In genomic region chr3:142394000-142394411, GRCm38 (mm10) we compare ENCODE assay signal across 8 mouse cellular contexts. TPM values are rescaled to one million over a fixed set of nuclear protein-coding genes. Genes with fewer than 3 reads are reported as not detected.
DNase-seq lines count a peak whose midpoint lies in the region; ATAC-seq lines count a peak whose summit lies in the region.

No protein-coding gene starts in this region.

- H3K4me3 ChIP-seq in embryonic facial prominence, embryonic 10.5 days, result peak overlapping the region; percentile 72
- peak overlapping the region; percentile 83 for H3K4me3 ChIP-seq in limb, embryonic 12.5 days (replicated peaks)
- H3K4me3 ChIP-seq in midbrain, embryonic 12.5 days, result no peak overlapping the region

- no peaks in the 10 kb centered on the region for H3K36me3 ChIP-seq in embryonic facial prominence, embryonic 10.5 days (replicated peaks)
- no peaks in the 10 kb centered on the region for H3K36me3 ChIP-seq in limb, embryonic 12.5 days
- no peaks in the 10 kb centered on the region for H3K36me3 ChIP-seq in midbrain, embryonic 12.5 days

- H3K27ac ChIP-seq in embryonic facial prominence, embryonic 10.5 days (replicated peaks), result no peak overlapping the region
- no peak overlapping the region for H3K27ac ChIP-seq in limb, embryonic 12.5 days
- no peak overlapping the region for H3K27ac ChIP-seq in midbrain, embryonic 12.5 days (replicated peaks)

- 58% methylated on average over 9 of the region's 9 CpGs for WGBS in embryonic facial prominence, embryonic 10.5 days
- 28% methylated on average over 9 of the region's 9 CpGs for WGBS in limb, embryonic 12.5 days
- 62% methylated on average over 9 of the region's 9 CpGs for WGBS in midbrain, embryonic 12.5 days

- peak overlapping the region; percentile 88 for H3K4me2 ChIP-seq in limb, embryonic 12.5 days
- peak overlapping the region; percentile 87; the same call in 1 of the 2 replicates for H3K4me2 ChIP-seq in midbrain, embryonic 12.5 days (replicated peaks)

- peaks cover 15% of the 10 kb centered on the region for H3K4me1 ChIP-seq in embryonic facial prominence, embryonic 10.5 days
- H3K4me1 ChIP-seq in limb, embryonic 12.5 days (replicated peaks), result peaks cover 19% of the 10 kb centered on the region; the same call in 1 of the 2 replicates
- H3K4me1 ChIP-seq in midbrain, embryonic 12.5 days, result peaks cover 11% of the 10 kb centered on the region; the same call in 1 of the 2 replicates

- peak; percentile 13 to 27; a peak in 2 of 4 replicates for ATAC-seq in hematopoietic stem cell, adult 5-6 weeks (replicated peaks in 1 of 2; ENCODE audit: insufficient read depth in 1 of 2, low FRiP score in 2 of 2, low TSS enrichment in 1 of 2, low read depth in 1 of 2, poor library complexity in 2 of 2, severe bottlenecking in 2 of 2)
- no peak for ATAC-seq in limb, embryonic 12.5 days (ENCODE audit: insufficient number of reproducible peaks, insufficient read depth, low FRiP score, low TSS enrichment, low read depth)
- ATAC-seq in midbrain, embryonic 12.5 days (ENCODE audit: low FRiP score, low read depth), result no peak

- H3K9ac ChIP-seq in limb, embryonic 12.5 days (replicated peaks), result no peak overlapping the region
- H3K9ac ChIP-seq in midbrain, embryonic 12.5 days (replicated peaks), result no peak overlapping the region

- no peaks in the 10 kb centered on the region for H3K9me3 ChIP-seq in embryonic facial prominence, embryonic 10.5 days
- H3K9me3 ChIP-seq in limb, embryonic 12.5 days, result no peaks in the 10 kb centered on the region
- H3K9me3 ChIP-seq in midbrain, embryonic 12.5 days, result no peaks in the 10 kb centered on the region

- peak; percentile 14 for DNase-seq in CD4-positive helper T cell, adult 2 months (ENCODE audit: low read depth, low spot score)
- DNase-seq in embryonic facial prominence, embryonic 10.5 days (ENCODE audit: low spot score), result no peak
- DNase-seq in ovary, postnatal 36 days (ENCODE audit: low spot score), result no peak
- no peak for DNase-seq in urinary bladder, adult 18-20 months (ENCODE audit: low spot score in 2 of 2)
- DNase-seq in c-Kit-positive CD71-positive TER-119-positive erythroid progenitor cells, embryonic 14.5 days (ENCODE audit: low spot score), result no peak

- H3K27me3 ChIP-seq in embryonic facial prominence, embryonic 10.5 days (replicated peaks; ENCODE audit: low read depth, poor library complexity, severe bottlenecking), result peaks cover 13% of the 10 kb centered on the region; the same call in 1 of the 2 replicates
- peaks cover 11% of the 10 kb centered on the region for H3K27me3 ChIP-seq in limb, embryonic 12.5 days
- H3K27me3 ChIP-seq in midbrain, embryonic 12.5 days, result peaks cover 8% of the 10 kb centered on the region

RNA-seq across cellular contexts. Expression of gene Pdlim5, which starts 1.5 kb away (rescaled TPM):
- 17.2 and 18.2 TPM in 2 replicates for polyA plus RNA-seq in embryonic facial prominence, embryonic 10.5 days (2016; fragmentation: Nextera tagmentation; extraction: Ambion mirVana)
- total RNA-seq in hematopoietic stem cell, adult 5-6 weeks (2017), result 16.3 and 17.2 TPM in 2 replicates
- 12.1 and 14.2 TPM in 2 replicates for polyA plus RNA-seq in limb, embryonic 12.5 days (2016; fragmentation: Nextera tagmentation; extraction: Ambion mirVana)
- polyA plus RNA-seq in midbrain, embryonic 12.5 days (2016; fragmentation: Nextera tagmentation; extraction: Ambion mirVana), result 15.0 and 15.3 TPM in 2 replicates

Comparison
In these comparisons a context has a peak if more than half of its experiments do, and no peak if none do; other contexts are left out.
1. ATAC-seq: peak in hematopoietic stem cell, adult 5-6 weeks (2 of 2); none in limb, embryonic 12.5 days (single experiment) and midbrain, embryonic 12.5 days (single experiment).